Mouse (Mus musculus) kidney, embryonic 16.5 days (tissue): ENCODE data around the gene Anapc11. TPM values are rescaled to one million over a fixed set of nuclear protein-coding genes. Genes with fewer than 3 reads are reported as not detected.

Source experiments
- ATAC-seq: fragments of 200-750 bp; cut with Nextera tagmentation; 2 replicates; pipeline ENCODE4 v1.8.0; 2017; ENCODE audit warnings: moderate TSS enrichment; ENCODE audit not compliant: low FRiP score, low TSS enrichment
- H3K27ac ChIP-seq: fragments of 300-500 bp; sonication (generic); 2 replicates; pipeline ENCODE4 v1.5.1; 2014; ENCODE audit warnings: low read length
- H3K27me3 ChIP-seq: fragments of 300-500 bp; sonication (generic); 2 replicates; pipeline ENCODE4 v1.6.1; 2014; ENCODE audit warnings: low read length, control low read depth, mixed read lengths; ENCODE audit not compliant: insufficient read depth
- H3K36me3 ChIP-seq: fragments of 300-500 bp; sonication (generic); 2 replicates; pipeline ENCODE4 v1.6.1; 2014; ENCODE audit warnings: low read length, control low read depth, mixed read lengths; ENCODE audit not compliant: insufficient read depth
- H3K4me1 ChIP-seq: fragments of 300-500 bp; sonication (generic); 2 replicates; pipeline ENCODE4 v1.6.1; 2014; ENCODE audit warnings: low read length, control low read depth, mixed read lengths; ENCODE audit not compliant: insufficient read depth
- H3K4me2 ChIP-seq: fragments of 300-500 bp; sonication (generic); replicated peaks from 2 replicates; pipeline ENCODE4 v1.6.1; 2014; ENCODE audit warnings: low read depth, low read length
- H3K4me3 ChIP-seq: fragments of 300-500 bp; sonication (generic); 2 replicates; pipeline ENCODE4 v1.5.1; 2014; ENCODE audit warnings: mild to moderate bottlenecking, low read length
- H3K9ac ChIP-seq: fragments of 300-500 bp; sonication (generic); replicated peaks from 2 replicates; pipeline ENCODE4 v1.6.1; 2014; ENCODE audit warnings: low read length
- H3K9me3 ChIP-seq: fragments of 300-500 bp; sonication (generic); 2 replicates; pipeline ENCODE4 v1.6.1; 2016; ENCODE audit warnings: low read length, control low read depth
- WGBS: fragments of 180-500 bp; shearing (Covaris S2); extraction: QIAGEN DNeasy Blood & Tissue Kit; methylation state at CpG from one replicate; pipeline ENCODE4 v1.1.7; 2014; 5-methylcytosine and 5-hydroxymethylcytosine counted together
- polyA plus RNA-seq: library from polyadenylated mRNA; unstranded; fragments of >200 nt; fragmentation: Nextera tagmentation; extraction: Ambion mirVana; gene quantifications from 2 replicates; pipeline ENCODE4 v1.2.1, GENCODE M21; 2015

The Anapc11 gene
- polyA plus RNA-seq, 1 experiment from 2014 or later = 195 TPM

DNA sequence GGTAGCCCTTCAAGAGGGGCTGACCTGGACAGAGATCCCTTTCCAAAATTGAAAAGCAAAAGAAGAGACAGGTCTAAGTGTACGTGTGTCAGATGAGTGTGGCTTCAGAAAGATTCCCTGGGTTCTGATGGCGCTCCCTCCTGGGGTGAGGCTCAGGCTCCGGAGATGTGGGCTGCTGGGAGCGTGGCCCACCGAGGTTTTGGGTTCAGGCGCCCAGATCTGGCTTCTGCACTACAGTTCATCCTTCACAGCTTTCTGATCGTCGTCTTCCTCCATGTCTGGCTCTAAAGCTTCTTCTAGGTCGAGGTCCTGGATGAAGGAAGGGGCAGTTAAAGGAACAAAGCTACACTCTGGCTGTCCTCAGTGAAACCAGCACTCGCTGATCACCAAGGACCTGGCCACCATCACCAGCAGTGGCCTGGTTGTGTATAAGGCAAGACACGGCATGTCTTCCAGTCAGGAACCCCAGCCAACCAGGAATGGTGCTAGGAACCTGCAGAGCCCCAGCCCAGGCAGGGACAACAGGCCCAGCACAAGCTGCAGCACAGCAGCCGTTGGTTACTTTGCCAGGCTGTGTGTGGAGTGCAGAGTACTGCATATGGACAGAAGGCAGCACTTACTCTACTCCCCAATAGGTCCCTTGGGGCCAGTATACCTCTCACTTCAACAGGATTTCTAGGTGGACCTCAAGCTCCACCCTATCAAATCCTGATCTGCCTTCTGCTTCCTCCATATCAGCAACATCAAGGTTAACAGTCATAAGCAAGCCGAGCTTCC lies 37.1 kb upstream of the Anapc11 start:
- no peaks in the 10 kb centered on the region for H3K27me3 ChIP-seq
- no peak overlapping the region for H3K27ac ChIP-seq
- no peak overlapping the region for H3K4me3 ChIP-seq
- peaks cover 73% of the 10 kb centered on the region for H3K36me3 ChIP-seq
- 92% methylated on average over 13 of the region's 13 CpGs for WGBS
- no peak overlapping the region for H3K4me2 ChIP-seq
- H3K9me3 ChIP-seq = 0 out of 2 replicates have a peak, but pooled peaks cover 5% of the 10 kb centered on the region
- ATAC-seq = no peak
- no peak overlapping the region for H3K9ac ChIP-seq
- no peaks in the 10 kb centered on the region for H3K4me1 ChIP-seq

DNA sequence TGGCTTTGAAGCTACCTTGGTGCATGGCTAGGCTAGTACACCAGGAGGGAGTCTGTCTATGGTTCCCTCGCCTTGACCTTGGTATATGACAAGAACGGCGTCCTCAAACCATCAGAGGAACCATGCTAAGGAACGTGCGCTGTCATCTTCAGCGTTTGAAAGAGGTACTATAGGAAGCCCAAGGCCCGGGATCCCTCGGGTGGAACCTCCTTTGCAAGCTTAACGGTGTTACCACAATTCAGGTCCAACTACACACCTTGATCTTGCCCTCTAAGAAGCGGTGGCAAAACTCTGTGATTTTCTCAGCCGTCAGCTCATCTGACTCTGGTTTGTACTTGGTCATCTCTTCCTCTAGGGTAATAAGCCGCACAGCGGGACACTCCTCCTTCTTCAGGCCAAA lies 35.3 kb upstream of the Anapc11 start:
- H3K9ac ChIP-seq = no peak overlapping the region
- 0 out of 2 replicates have a peak, but pooled peaks cover 2% of the 10 kb centered on the region for H3K4me1 ChIP-seq
- no peak overlapping the region for H3K27ac ChIP-seq
- 96% methylated on average over 13 of the region's 13 CpGs for WGBS
- H3K4me3 ChIP-seq = no peak overlapping the region
- no peak for ATAC-seq
- no peaks in the 10 kb centered on the region for H3K9me3 ChIP-seq
- no peaks in the 10 kb centered on the region for H3K27me3 ChIP-seq
- peaks cover 91% of the 10 kb centered on the region for H3K36me3 ChIP-seq
- no peak overlapping the region for H3K4me2 ChIP-seq

DNA sequence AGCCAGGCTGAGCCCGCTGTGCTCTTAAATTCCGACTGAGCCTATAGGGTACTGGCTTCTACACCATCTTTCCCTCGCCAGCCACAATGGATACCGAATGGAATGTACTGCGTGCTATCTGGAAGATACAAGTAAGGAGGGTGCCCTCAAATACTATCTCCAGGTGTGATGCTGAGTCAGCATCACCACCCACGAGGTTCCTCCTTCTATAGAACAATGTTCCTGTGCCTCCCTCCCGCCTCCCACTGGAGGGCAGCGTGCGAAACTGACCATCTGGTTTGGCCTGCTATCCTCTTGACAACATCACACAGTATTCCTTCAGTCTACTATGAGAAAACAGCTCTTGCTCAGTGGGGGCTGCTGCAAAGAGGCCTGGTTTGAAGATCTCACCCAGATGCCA lies 33.1 kb upstream of the Anapc11 start:
- no peaks in the 10 kb centered on the region for H3K9me3 ChIP-seq
- no peaks in the 10 kb centered on the region for H3K27me3 ChIP-seq
- H3K4me1 ChIP-seq = 0 out of 2 replicates have a peak, but pooled peaks cover 5% of the 10 kb centered on the region
- no peak overlapping the region for H3K27ac ChIP-seq
- no peak overlapping the region for H3K9ac ChIP-seq
- H3K4me2 ChIP-seq = no peak overlapping the region
- peaks cover 89% of the 10 kb centered on the region for H3K36me3 ChIP-seq
- WGBS = 82% methylated on average over 9 of the region's 9 CpGs
- H3K4me3 ChIP-seq = no peak overlapping the region
- no peak for ATAC-seq

DNA sequence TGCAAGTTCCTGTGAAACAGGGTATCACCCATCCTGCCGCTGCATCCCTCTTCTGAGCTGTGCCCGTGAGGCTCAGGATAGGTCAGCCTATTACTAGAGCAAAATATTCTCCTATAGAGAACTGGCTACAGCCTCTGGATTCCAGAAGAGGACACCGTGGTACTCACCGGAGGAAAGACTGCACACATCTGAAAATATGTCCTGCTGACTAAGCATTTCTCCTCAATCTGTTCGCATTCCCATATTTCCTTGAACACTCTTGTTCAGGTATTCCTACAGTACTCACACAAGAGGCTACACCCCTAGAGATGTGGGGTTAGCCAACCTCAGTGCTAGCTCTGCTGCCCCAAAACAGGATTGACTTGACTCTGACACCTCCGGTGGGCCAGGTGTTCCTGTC lies 29.9 kb upstream of the Anapc11 start:
- ATAC-seq = no peak
- Histone ChIP-seq H3K9me3 (no peaks in the 10 kb centered on the region), H3K4me3 (no peak overlapping the region), H3K4me1 (peaks cover 16% of the 10 kb centered on the region), H3K36me3 (peaks cover 70% of the 10 kb centered on the region), H3K4me2 (no peak overlapping the region), H3K9ac (0 out of 2 replicates have a peak overlapping the region, but pooled peaks have one; percentile 22), H3K27ac (no peak overlapping the region), H3K27me3 (no peaks in the 10 kb centered on the region)
- 95% methylated on average over 6 of the region's 6 CpGs for WGBS

DNA sequence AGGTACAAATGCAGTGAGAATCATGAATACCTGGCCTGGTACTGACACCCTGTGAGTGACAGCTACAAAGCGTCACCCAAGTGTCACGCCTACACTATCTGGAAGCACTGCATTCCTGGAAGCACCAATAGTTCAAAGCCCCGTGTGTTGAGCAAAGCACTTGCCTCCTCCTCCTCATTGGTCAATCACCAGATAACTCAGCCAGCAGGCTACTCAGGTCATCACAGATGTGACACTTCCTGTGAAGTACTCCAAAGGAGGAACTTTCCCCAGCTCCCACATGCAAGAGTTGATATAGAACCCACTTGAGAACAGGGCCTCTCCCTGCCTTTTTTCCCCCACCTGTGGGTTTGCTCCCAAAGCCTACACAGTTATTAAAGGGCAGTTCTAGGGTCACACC lies 27.1 kb upstream of the Anapc11 start:
- peaks cover 44% of the 10 kb centered on the region for H3K36me3 ChIP-seq
- H3K27me3 ChIP-seq = no peaks in the 10 kb centered on the region
- 74% methylated on average over 3 of the region's 3 CpGs for WGBS
- H3K4me3 ChIP-seq = peak overlapping the region; percentile 86
- H3K4me2 ChIP-seq = peak overlapping the region; percentile 66
- peaks cover 26% of the 10 kb centered on the region for H3K4me1 ChIP-seq
- H3K27ac ChIP-seq = no peak overlapping the region
- peak overlapping the region; percentile 95 for H3K9ac ChIP-seq
- no peak for ATAC-seq
- no peaks in the 10 kb centered on the region for H3K9me3 ChIP-seq

DNA sequence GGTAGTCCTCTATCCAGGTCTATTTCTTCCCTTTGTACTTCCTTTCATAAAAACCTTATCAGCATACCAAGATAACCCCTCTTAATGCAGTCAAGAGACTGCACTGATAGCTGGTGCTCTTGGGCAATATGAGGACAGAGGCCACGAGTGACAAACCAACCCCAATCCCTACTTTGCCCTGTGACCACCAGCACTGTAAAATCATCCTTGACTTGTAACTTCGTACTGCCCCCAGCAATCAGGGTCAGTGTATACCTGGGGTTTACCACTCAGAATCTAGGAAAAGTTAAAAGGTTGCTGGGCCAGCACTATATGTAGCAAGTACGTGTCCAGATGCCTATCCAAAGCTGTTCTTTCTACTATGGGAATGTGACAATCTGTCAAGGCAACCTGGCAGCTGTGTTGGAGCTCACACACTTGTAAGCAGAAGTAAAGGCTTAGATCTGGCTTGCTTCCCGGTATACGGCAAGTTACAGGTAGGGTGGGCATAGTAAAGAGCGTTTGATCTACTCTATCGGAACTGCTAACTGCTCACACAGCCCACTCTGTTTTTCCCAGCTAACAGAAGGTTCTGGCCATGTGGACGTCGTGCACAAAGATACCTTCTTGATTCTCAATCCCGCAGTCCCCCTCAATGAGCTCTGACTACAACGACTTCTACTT lies 26.3 kb upstream of the Anapc11 start:
- H3K36me3 ChIP-seq = peaks cover 36% of the 10 kb centered on the region
- H3K4me3 ChIP-seq = peak overlapping the region; percentile 86
- ATAC-seq = no peak
- WGBS = 5% methylated on average over 11 of the region's 11 CpGs
- no peaks in the 10 kb centered on the region for H3K9me3 ChIP-seq
- H3K4me1 ChIP-seq = peaks cover 26% of the 10 kb centered on the region
- H3K4me2 ChIP-seq = peak overlapping the region; percentile 66
- H3K9ac ChIP-seq = peak overlapping the region; percentile 95
- H3K27ac ChIP-seq = peak overlapping the region; percentile 96
- H3K27me3 ChIP-seq = no peaks in the 10 kb centered on the region

DNA sequence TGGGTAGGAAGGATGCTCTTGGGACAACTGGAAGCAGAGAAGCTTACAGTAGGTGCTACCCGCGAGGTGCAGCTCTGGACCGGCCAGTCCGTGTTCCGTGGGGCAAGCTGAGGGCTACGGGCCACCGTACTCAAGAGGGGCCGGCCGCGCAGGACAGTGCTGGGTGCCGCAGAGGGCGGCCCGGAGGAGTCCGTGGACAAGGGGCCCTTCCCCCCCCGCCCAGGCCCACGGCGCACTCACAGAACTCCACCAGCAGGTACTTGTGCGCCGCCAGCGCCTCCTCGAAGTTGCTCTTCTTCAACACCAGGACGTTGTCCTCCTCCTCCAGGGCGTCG lies 25.8 kb upstream of the Anapc11 start:
- Histone ChIP-seq H3K4me3 (peak overlapping the region; percentile 86), H3K36me3 (peaks cover 34% of the 10 kb centered on the region), H3K27me3 (no peaks in the 10 kb centered on the region), H3K9me3 (no peaks in the 10 kb centered on the region), H3K27ac (peak overlapping the region; percentile 96), H3K4me1 (peaks cover 27% of the 10 kb centered on the region), H3K9ac (peak overlapping the region; percentile 95), H3K4me2 (peak overlapping the region; percentile 66)
- WGBS = 0% methylated on average over 23 of the region's 24 CpGs
- peak; percentile 36 for ATAC-seq

DNA sequence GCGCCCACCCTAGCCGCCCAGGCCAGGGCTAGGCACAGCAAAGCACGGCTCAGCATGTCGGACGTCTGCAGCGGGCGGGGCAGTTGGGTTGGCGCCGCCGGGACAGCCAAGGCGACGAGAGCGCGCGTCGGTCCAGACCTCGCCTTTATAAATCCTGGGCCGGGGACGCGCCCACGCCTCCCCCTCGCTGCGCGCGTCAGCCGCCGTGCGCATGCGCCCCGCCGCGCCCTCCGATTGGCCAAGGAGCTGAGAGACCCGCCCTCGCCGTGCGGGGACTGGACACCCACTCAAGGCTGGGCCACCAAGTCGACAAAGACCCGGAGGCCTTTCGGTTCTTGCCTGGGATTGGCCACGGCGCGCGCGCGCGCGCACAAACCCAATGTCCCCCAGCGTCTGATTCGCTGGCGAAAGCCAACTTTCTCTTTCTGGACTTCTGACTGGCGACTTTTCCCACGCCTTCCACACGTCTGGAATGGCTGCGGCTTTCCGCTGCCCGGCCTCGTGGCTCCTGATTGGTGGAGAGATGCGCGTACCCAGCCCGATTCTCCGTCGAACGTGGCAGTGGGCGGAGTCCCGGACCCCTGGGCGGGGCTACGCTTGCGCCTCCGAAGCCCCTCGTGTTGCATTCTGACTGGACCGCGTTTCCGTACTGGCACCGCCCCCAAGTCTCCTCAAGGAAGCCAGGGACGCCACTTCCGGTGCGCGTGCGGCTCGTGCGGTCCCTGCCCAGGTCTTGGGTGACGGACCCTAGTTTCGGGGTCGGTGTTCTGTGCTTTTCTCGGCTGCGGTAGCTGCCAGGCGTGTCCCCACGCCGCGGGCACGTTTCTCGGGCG lies 25.3 kb upstream of the Anapc11 start, which contains the start of gene P4hb:
Gene P4hb (minus strand): TSS at position 502 of the 833 bp plus-strand sequence.
- peak within 1 kb of the TSS; percentile 96 for H3K27ac ChIP-seq
- peaks cover 34% of the 10 kb centered on the region for H3K36me3 ChIP-seq
- peak within 1 kb of the TSS; percentile 95 for H3K9ac ChIP-seq
- under 1% methylated on average over 92 of the region's 94 CpGs for WGBS
- no peaks in the 10 kb centered on the region for H3K9me3 ChIP-seq
- H3K4me2 ChIP-seq = peak within 1 kb of the TSS; percentile 74
- H3K4me1 ChIP-seq = peaks cover 30% of the 10 kb centered on the region
- H3K4me3 ChIP-seq = peak within 1 kb of the TSS; percentile 86
- ATAC-seq = peak; percentile 97
- H3K27me3 ChIP-seq = no peaks in the 10 kb centered on the region

DNA sequence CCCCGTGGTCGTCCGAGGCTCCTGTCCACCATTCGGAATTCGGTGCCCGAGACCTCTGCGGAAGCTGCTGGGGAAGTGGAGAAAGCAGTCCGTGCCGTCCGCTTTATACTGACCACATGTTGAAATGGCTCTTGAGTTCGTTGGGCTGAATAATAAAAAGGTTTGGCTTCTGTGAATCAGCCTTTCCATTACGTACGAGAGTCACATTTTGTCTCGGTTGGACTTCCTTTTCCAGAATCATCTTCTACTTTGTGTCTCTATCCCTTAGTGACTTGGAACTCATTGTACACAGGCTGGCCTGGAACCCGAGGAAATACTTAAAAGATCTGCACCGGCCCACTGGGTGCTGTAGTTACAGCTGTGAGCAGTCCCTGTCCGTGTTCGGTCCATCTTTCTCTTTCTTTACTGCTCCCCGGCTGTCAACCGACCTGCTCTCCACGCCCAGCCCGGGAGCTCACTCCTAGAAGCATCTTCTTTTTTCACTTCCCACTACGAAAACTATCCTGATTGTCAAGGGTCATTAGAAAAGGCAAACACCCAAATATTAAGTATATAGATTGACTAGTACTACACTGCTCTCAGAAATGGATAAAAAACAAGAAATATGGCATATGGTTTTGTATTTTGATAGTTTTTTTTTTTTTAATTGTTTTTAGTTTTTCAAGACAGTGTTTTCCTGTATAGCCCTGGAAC lies 24.5 kb upstream of the Anapc11 start:
- Histone ChIP-seq H3K9ac (peak overlapping the region; percentile 93), H3K4me2 (peak overlapping the region; percentile 74), H3K4me1 (peaks cover 34% of the 10 kb centered on the region), H3K27ac (peak overlapping the region; percentile 96), H3K4me3 (peak overlapping the region; percentile 86), H3K27me3 (no peaks in the 10 kb centered on the region), H3K36me3 (peaks cover 35% of the 10 kb centered on the region), H3K9me3 (no peaks in the 10 kb centered on the region)
- WGBS = under 1% methylated on average over 23 of the region's 23 CpGs
- peak; percentile 1; the same call in 1 of the 2 replicates for ATAC-seq
